ENCODE assay signal across 10 mouse cellular contexts in the genomic region with DNA sequence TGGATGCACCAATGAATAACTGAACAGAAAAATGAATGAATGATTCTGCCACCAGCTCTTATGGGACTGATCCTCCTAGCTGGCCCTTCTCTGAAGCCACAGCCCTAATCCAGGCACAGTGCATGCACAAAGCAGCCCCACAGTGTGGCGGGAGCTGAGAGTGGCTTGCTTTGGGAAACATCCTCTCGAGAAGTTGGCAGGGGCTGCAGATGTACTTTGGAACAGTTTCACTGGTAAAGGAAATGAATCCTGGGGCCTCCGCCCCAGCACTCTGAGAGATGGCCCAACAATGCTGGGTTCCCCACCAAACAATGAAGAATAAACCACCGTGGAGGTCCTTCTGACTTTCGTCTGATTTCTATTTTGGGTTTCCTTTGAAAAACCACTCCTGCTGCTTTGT.
DNase-seq lines count a peak whose midpoint lies in the region; ATAC-seq lines count a peak whose summit lies in the region.
"Had no signal": no experiment of that assay in that cellular context is flagged by ENCODE, and none has a peak within 500 bp of the region (broad histone marks: within the 10 kb centered on the region; RNA-seq: fewer than 3 reads in every experiment).

No protein-coding gene starts in this region.

- no peak overlapping the region for H3K4me2 ChIP-seq in forebrain, embryonic 16.5 days (ENCODE audit: low read length)
- no peak overlapping the region for H3K4me2 ChIP-seq in kidney, embryonic 14.5 days (replicated peaks; ENCODE audit: low read depth, low read length)
- H3K4me2 ChIP-seq: midbrain, embryonic 11.5 days had no signal

- no peak for DNase-seq in forebrain, embryonic 10.5 days (ENCODE audit: extremely low spot score, low spot score)
- peak; percentile 56 for DNase-seq in kidney, postnatal 14 days
- peak; percentile 34 to 54 for DNase-seq in heart, postnatal 14 days
- peak; percentile 43 for DNase-seq in lung, postnatal 14 days
- no peak for DNase-seq in layer of hippocampus, adult 9-11 months
- no peak for DNase-seq in limb, embryonic 10.5 days (ENCODE audit: low spot score)
- DNase-seq: layer of hippocampus, postnatal 36 days had no signal

- no peaks in the 10 kb centered on the region for H3K9me3 ChIP-seq in forebrain, embryonic 10.5 days
- H3K9me3 ChIP-seq in forebrain, embryonic 16.5 days (ENCODE audit: control insufficient read depth, low read length) = no peaks in the 10 kb centered on the region
- H3K9me3 ChIP-seq in kidney, embryonic 14.5 days (ENCODE audit: control insufficient read depth, low read length) = no peaks in the 10 kb centered on the region
- H3K9me3 ChIP-seq in limb, embryonic 10.5 days (replicated peaks) = no peaks in the 10 kb centered on the region

- no peak overlapping the region for H3K4me3 ChIP-seq in forebrain, embryonic 10.5 days
- H3K4me3 ChIP-seq in forebrain, embryonic 16.5 days (replicated peaks; ENCODE audit: low read length) = no peak overlapping the region
- H3K4me3 ChIP-seq in kidney, embryonic 14.5 days (ENCODE audit: low read length) = no peak overlapping the region
- no peak overlapping the region for H3K4me3 ChIP-seq in limb, embryonic 10.5 days

- no peaks in the 10 kb centered on the region; the same call in none of the 2 replicates for H3K36me3 ChIP-seq in forebrain, embryonic 10.5 days (replicated peaks)
- no peaks in the 10 kb centered on the region for H3K36me3 ChIP-seq in forebrain, embryonic 16.5 days (ENCODE audit: control insufficient read depth, insufficient read depth)
- no peaks in the 10 kb centered on the region for H3K36me3 ChIP-seq in kidney, embryonic 14.5 days (ENCODE audit: control insufficient read depth, insufficient read depth, low read length)
- H3K36me3 ChIP-seq in limb, embryonic 10.5 days = no peaks in the 10 kb centered on the region

- H3K27me3 ChIP-seq in forebrain, embryonic 10.5 days (ENCODE audit: poor library complexity, severe bottlenecking) = peaks cover 20% of the 10 kb centered on the region; the same call in 1 of the 2 replicates
- no peaks in the 10 kb centered on the region for H3K27me3 ChIP-seq in forebrain, embryonic 16.5 days (replicated peaks; ENCODE audit: control insufficient read depth, insufficient read depth, low read length)
- no peaks in the 10 kb centered on the region for H3K27me3 ChIP-seq in kidney, embryonic 14.5 days (ENCODE audit: control insufficient read depth, insufficient read depth, low read length)
- no peaks in the 10 kb centered on the region for H3K27me3 ChIP-seq in limb, embryonic 10.5 days (ENCODE audit: low read depth, poor library complexity, severe bottlenecking)

- H3K9ac ChIP-seq in forebrain, embryonic 16.5 days (replicated peaks; ENCODE audit: low read depth, low read length) = no peak overlapping the region
- no peak overlapping the region for H3K9ac ChIP-seq in kidney, embryonic 14.5 days (ENCODE audit: low read depth, low read length)

- intact Hi-C loops in heart, postnatal 14 days (cut with DNase I) = no loop called here

- WGBS in forebrain, embryonic 10.5 days = 77% methylated on average over 5 of the region's 5 CpGs
- 34% methylated on average over 5 of the region's 5 CpGs for WGBS in forebrain, embryonic 16.5 days
- WGBS in kidney, embryonic 14.5 days = 81% methylated on average over 5 of the region's 5 CpGs
- WGBS in limb, embryonic 10.5 days = 76% methylated on average over 5 of the region's 5 CpGs

- H3K27ac ChIP-seq in forebrain, embryonic 10.5 days = peak overlapping the region; percentile 44; the same call in 1 of the 2 replicates
- no peak overlapping the region for H3K27ac ChIP-seq in forebrain, embryonic 16.5 days (ENCODE audit: low read length)
- no peak overlapping the region for H3K27ac ChIP-seq in kidney, embryonic 14.5 days (ENCODE audit: low read depth, low read length)
- no peak overlapping the region for H3K27ac ChIP-seq in limb, embryonic 10.5 days

- ATAC-seq in forebrain, embryonic 16.5 days = no peak
- no peak for ATAC-seq in kidney, embryonic 14.5 days (ENCODE audit: low FRiP score, low TSS enrichment)

- H3K4me1 ChIP-seq in forebrain, embryonic 10.5 days = peaks cover 81% of the 10 kb centered on the region
- H3K4me1 ChIP-seq in forebrain, embryonic 16.5 days (replicated peaks; ENCODE audit: control insufficient read depth, insufficient read depth, low read length) = peaks cover 17% of the 10 kb centered on the region
- H3K4me1 ChIP-seq in kidney, embryonic 14.5 days (ENCODE audit: control insufficient read depth, insufficient read depth, low read length) = peaks cover 27% of the 10 kb centered on the region
- H3K4me1 ChIP-seq in limb, embryonic 10.5 days = peaks cover 61% of the 10 kb centered on the region

Comparison
In these comparisons a context has a peak if more than half of its experiments do, and no peak if none do; other contexts are left out.
1. DNase-seq: peak in kidney, postnatal 14 days (single experiment), heart, postnatal 14 days (2 of 2) and lung, postnatal 14 days (single experiment); none in forebrain, embryonic 10.5 days (single experiment), layer of hippocampus, adult 9-11 months (single experiment) and limb, embryonic 10.5 days (single experiment).